Mouse (Mus musculus): ENCODE data around the gene Tubb4a. TPM values are rescaled to one million over a fixed set of nuclear protein-coding genes. Genes with fewer than 3 reads are reported as not detected.

The Tubb4a gene
- polyA plus RNA-seq, 1 experiment: 1.4 TPM

- H3K36me3 ChIP-seq (replicated peaks; ENCODE audit: low read length): peaks cover 2% of the 10 kb centered on the region
- no peaks in the 10 kb centered on the region for H3K9me3 ChIP-seq
- peak overlapping the region; percentile 46 for H3K4me3 ChIP-seq (replicated peaks)
- no peak for TF ChIP-seq FLI1 (IDR thresholded peaks at IDR 0.05; ENCODE audit: low read length)
- no peak for TF ChIP-seq GATA1 (IDR thresholded peaks at IDR 0.05; ENCODE audit: borderline replicate concordance, low read length)
- peaks cover 19% of the 10 kb centered on the region for H3K27me3 ChIP-seq (replicated peaks)
- H3K4me1 ChIP-seq: peaks cover 29% of the 10 kb centered on the region
Observed at GRCm38 (mm10) chr17:57118524-57119349, 31.2 kb upstream of the Tubb4a start.

DNA sequence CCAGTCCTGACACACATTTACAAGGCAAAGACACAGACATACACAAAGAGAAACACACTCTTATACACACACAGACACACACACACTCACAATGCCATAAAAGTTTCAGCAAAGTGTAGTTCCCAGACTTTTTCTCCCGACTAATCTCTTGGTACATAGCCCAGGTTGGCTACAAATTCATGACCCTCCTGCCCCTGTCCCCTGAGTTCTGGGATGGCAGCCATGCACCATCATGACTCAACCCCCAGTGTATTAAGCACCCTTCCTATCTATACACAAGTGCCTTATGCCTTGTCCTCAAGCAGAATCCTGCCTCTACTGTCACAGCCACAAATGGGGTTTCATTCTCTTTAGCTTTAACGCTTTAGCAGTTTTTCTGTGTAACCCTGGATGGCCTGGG, 29.2 kb upstream of the Tubb4a start:
- Histone ChIP-seq H3K4me1 (peaks cover 24% of the 10 kb centered on the region), H3K4me3 (replicated peaks) (no peak overlapping the region), H3K27me3 (replicated peaks) (peaks cover 23% of the 10 kb centered on the region), H3K36me3 (replicated peaks; ENCODE audit: low read length) (no peaks in the 10 kb centered on the region), H3K9me3 (no peaks in the 10 kb centered on the region)
- TF ChIP-seq FLI1 (IDR thresholded peaks at IDR 0.05; ENCODE audit: low read length) (no peak), GATA1 (IDR thresholded peaks at IDR 0.05; ENCODE audit: borderline replicate concordance, low read length) (no peak)

DNA sequence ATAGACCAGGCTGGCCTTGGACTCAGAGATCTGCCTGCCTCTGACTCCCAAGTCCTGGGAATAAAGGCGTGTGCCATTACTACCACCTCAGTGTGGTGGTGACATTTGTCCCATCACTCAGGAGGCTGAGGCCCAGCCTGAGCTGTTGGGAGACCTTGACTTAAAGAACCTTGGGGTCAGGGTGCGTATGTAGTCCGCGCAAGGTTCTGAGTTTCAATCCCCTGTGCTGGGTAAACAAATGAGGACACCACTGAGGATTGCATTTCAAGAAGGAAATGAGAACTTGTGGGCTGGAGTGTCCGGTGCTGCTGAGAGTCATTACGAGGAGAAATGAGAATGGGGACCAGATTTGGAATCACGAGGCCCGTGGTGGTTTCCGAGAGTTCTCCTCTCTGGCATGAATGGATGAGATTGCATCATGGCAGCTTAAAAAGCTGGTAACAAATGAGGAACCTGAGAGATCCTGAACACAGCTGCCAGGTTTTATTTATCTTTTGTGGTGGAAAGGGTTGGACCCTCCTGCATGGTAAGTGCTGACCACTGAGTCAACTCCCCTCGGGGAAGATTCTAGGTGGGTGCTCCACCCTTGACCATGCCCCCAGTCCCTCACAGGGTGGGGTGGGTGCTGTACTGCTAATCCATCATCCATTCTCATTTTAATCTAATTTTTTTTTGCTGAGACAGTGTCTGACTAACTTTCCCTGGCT, 25.3 kb upstream of the Tubb4a start:
- Histone ChIP-seq H3K9me3 (no peaks in the 10 kb centered on the region), H3K36me3 (replicated peaks; ENCODE audit: low read length) (peaks cover 10% of the 10 kb centered on the region), H3K4me3 (replicated peaks) (no peak overlapping the region), H3K27me3 (replicated peaks) (peaks cover 23% of the 10 kb centered on the region), H3K4me1 (peaks cover 20% of the 10 kb centered on the region)
- TF ChIP-seq GATA1 (IDR thresholded peaks at IDR 0.05; ENCODE audit: borderline replicate concordance, low read length) (no peak), FLI1 (IDR thresholded peaks at IDR 0.05; ENCODE audit: low read length) (no peak)

DNA sequence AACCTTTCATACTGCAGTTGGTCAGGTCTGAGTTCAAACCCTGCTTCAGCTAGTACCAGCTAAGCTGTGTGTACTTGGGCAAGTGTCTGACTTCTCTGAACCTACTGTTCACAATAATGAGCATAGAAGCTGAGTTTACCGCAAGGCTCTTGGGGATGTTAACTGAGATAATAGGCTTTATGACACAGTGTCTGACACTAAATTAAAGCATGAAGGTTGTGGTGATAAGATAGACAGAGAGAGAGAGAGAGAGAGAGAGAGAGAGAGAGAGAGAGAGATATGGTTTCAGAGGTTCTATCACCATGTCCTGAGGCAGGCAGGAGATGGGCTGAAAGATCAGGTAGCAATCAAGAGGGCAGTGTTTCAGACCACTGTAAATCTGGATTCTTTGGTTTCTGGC, 22.4 kb upstream of the Tubb4a start:
- peaks cover 25% of the 10 kb centered on the region for H3K36me3 ChIP-seq (replicated peaks; ENCODE audit: low read length)
- TF ChIP-seq GATA1 (IDR thresholded peaks at IDR 0.05; ENCODE audit: borderline replicate concordance, low read length) (no peak), FLI1 (IDR thresholded peaks at IDR 0.05; ENCODE audit: low read length) (no peak)
- H3K9me3 ChIP-seq: no peaks in the 10 kb centered on the region
- no peak overlapping the region for H3K4me3 ChIP-seq (replicated peaks)
- H3K27me3 ChIP-seq (replicated peaks): peaks cover 11% of the 10 kb centered on the region
- H3K4me1 ChIP-seq: peaks cover 41% of the 10 kb centered on the region

DNA sequence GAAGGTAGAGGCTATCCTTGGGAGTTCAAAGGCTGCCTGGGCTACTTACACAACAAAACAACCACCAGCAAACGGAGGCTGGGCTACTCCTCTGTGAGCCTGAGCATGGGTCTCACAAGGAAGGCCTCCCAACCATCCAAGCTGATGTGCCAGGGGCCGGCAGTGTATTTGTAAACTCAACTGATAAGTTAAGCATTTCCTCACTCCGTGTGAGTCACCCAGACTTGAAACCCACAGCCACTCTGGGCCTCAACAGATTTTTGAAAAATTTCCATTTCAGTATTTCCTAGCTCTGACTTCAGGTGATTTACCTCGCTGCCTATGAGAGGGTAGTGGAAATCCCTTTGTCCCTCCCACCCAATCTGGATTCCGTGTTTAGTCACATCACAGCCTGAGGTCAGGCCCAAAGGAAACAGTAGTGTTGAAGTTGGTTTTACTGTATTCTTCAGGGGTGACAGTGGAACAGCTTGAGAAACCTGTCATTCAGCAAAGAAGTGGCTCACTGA, 21.1 kb upstream of the Tubb4a start:
- no peak overlapping the region for H3K4me3 ChIP-seq (replicated peaks)

DNA sequence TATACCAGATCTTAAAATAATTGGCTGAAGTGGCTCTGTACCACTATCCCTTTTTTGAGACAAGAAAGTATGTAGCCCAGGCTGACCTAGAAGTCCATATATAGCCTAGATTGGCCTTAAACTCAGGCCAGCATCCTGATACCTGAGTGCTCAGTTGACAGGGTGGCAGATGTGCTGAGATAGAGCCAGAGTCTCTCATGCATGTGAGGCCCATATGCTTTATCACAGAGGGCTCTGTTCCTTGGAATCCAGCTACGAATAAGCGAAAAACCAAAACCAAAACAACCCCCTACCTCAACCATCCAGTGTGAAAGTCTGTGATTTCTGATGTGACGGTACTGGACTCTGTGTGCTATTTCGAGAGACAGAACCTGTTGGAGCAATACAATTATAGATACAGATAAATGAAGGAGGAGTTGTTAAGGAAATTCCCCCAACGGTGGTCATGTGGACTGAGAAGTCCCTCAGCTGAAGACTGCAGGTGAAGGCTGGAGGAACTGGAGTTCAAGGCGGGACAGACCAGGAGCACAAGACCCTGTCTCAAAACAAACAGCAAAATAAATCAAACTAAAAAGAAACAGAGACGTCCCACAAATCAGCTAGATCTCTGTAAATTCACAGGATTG, 20.6 kb upstream of the Tubb4a start:
- Histone ChIP-seq H3K27me3 (replicated peaks) (peaks cover 3% of the 10 kb centered on the region), H3K4me1 (peaks cover 57% of the 10 kb centered on the region), H3K4me3 (replicated peaks) (peak overlapping the region; percentile 14), H3K36me3 (replicated peaks; ENCODE audit: low read length) (peaks cover 27% of the 10 kb centered on the region), H3K9me3 (no peaks in the 10 kb centered on the region)
- TF ChIP-seq FLI1 (IDR thresholded peaks at IDR 0.05; ENCODE audit: low read length) (no peak), GATA1 (IDR thresholded peaks at IDR 0.05; ENCODE audit: borderline replicate concordance, low read length) (no peak)

More for the DNA sequence above, 21.1 kb upstream of the Tubb4a start:
- no peak for TF ChIP-seq FLI1 (IDR thresholded peaks at IDR 0.05; ENCODE audit: low read length)
- no peak for TF ChIP-seq GATA1 (IDR thresholded peaks at IDR 0.05; ENCODE audit: borderline replicate concordance, low read length)
- no peaks in the 10 kb centered on the region for H3K9me3 ChIP-seq
- H3K36me3 ChIP-seq (replicated peaks; ENCODE audit: low read length): peaks cover 25% of the 10 kb centered on the region
- peaks cover 51% of the 10 kb centered on the region for H3K4me1 ChIP-seq
- H3K27me3 ChIP-seq (replicated peaks): peaks cover 4% of the 10 kb centered on the region

DNA sequence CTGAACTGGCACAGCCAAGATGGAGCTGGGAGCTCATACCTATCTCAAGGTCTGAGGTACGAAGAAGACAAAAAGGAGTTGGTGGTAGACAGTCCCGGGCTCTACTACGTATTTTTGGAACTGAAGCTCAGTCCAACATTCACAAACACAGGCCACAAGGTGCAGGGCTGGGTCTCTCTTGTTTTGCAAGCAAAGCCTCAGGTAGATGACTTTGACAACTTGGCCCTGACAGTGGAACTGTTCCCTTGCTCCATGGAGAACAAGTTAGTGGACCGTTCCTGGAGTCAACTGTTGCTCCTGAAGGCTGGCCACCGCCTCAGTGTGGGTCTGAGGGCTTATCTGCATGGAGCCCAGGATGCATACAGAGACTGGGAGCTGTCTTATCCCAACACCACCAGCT, 19.5 kb upstream of the Tubb4a start:
- H3K9me3 ChIP-seq: no peaks in the 10 kb centered on the region
- H3K4me1 ChIP-seq: peaks cover 68% of the 10 kb centered on the region
- TF ChIP-seq FLI1 (IDR thresholded peaks at IDR 0.05; ENCODE audit: low read length) (no peak), GATA1 (IDR thresholded peaks at IDR 0.05; ENCODE audit: borderline replicate concordance, low read length) (no peak)
- H3K27me3 ChIP-seq (replicated peaks): no peaks in the 10 kb centered on the region
- H3K4me3 ChIP-seq (replicated peaks): peak overlapping the region; percentile 100
- H3K36me3 ChIP-seq (replicated peaks; ENCODE audit: low read length): peaks cover 37% of the 10 kb centered on the region

- TF ChIP-seq GATA1 (IDR thresholded peaks at IDR 0.05; ENCODE audit: borderline replicate concordance, low read length) (no peak), FLI1 (IDR thresholded peaks at IDR 0.05; ENCODE audit: low read length) (no peak)
- Histone ChIP-seq H3K4me3 (replicated peaks) (peak overlapping the region; percentile 100), H3K9me3 (no peaks in the 10 kb centered on the region), H3K4me1 (peaks cover 76% of the 10 kb centered on the region), H3K27me3 (replicated peaks) (no peaks in the 10 kb centered on the region), H3K36me3 (replicated peaks; ENCODE audit: low read length) (peaks cover 47% of the 10 kb centered on the region)
Observed at GRCm38 (mm10) chr17:57106035-57106368, 18.4 kb upstream of the Tubb4a start.

DNA sequence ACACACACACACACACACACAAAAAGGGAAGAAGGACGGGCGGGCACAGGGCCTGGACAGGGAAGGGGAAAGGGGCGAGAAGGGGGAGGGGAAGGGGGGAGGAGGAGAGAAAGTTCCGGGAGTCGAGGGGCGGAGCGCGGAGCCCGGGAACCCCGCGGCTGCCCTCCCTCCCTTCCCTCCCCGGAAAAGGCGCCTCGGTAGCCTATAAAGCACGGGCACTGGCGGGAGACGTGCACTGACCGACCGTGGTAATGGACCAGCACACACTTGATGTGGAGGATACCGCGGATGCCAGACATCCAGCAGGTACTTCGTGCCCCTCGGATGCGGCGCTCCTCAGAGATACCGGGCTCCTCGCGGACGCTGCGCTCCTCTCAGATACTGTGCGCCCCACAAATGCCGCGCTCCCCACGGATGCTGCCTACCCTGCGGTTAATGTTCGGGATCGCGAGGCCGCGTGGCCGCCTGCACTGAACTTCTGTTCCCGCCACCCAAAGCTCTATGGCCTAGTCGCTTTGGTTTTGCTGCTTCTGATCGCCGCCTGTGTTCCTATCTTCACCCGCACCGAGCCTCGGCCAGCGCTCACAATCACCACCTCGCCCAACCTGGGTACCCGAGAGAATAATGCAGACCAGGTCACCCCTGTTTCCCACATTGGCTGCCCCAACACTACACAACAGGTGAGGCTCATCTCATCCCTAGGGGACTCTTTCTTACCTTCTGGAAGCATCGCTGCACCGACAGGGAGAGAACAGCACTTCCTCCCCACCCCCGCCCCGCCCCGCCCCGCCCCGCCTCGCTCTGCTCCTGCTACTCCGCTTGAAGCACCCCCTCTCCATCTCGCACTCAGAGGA, 17.8 kb upstream of the Tubb4a start, which contains the start of gene Tnfsf9:
TSS of gene Tnfsf9 (plus strand) at position 145 of the 854 bp plus-strand sequence.
- H3K27me3 ChIP-seq (replicated peaks): no peaks in the 10 kb centered on the region
- H3K36me3 ChIP-seq (replicated peaks; ENCODE audit: low read length): peaks cover 51% of the 10 kb centered on the region
- H3K4me1 ChIP-seq: peaks cover 79% of the 10 kb centered on the region
- H3K4me3 ChIP-seq (replicated peaks): peak within 1 kb of the TSS; percentile 100
- TF ChIP-seq FLI1 (IDR thresholded peaks at IDR 0.05; ENCODE audit: low read length) (no peak), GATA1 (IDR thresholded peaks at IDR 0.05; ENCODE audit: borderline replicate concordance, low read length) (no peak)
- no peaks in the 10 kb centered on the region for H3K9me3 ChIP-seq
